Mouse (Mus musculus): ENCODE data around the gene Drap1. TPM values are rescaled to one million over a fixed set of nuclear protein-coding genes. Genes with fewer than 3 reads are reported as not detected.

Gene Drap1
- polyA plus RNA-seq, 1 experiment from 2014 or later: 108 TPM

DNA sequence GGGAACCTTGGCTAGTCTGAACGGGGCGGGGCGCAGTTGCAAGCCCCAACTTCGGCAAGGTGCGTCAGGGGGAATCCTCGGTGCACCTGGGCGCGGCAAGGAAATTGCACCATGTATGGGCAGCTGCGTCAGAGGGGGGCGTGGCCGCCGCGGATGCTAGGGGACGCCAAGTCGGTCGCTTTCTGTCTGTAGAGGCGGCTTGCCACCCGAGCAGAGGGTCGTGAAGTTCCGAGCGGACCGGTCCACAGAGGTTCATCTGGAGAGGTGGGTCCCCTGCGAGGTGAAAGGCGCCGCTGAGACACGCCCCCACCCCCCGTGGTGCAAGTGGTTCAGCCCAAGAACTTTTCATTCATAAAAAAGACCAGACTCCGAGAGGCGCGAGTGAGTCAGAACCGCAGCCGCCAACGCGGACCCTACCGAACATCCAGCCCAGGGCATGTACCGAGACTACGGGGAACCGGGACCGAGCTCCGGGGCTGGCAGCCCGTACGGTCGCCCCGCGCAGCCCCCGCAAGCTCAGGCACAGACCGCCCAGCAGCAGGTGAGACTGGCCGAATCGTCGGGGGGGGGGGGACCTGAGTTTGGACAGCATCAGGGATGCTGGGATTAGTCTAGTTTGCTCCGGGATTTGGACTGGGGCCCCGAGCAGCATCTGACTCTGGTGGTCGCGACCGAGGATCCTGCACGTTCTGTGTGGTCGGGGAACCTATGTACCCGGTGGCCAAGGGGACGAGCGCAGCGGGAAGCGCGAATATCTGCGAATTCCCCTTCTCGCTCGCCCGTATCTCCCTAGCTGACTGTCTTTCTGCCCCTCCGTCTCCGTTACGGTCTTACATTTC lies 23.0 kb upstream of the Drap1 start, which contains the start of gene Fosl1:
Gene Fosl1 (plus strand): TSS at position 33 of the 839 bp plus-strand sequence.
- peak within 1 kb of the TSS; percentile 90 for H3K4me2 ChIP-seq
- no peaks in the 10 kb centered on the region for H3K9me3 ChIP-seq (replicated peaks)
- 1% methylated on average over 70 of the region's 70 CpGs for WGBS (ENCODE audit: insufficient replicate concordance)
- H3K27me3 ChIP-seq (replicated peaks): peaks cover 83% of the 10 kb centered on the region
- no peaks in the 10 kb centered on the region for H3K36me3 ChIP-seq
- H3K27ac ChIP-seq: no peak within 1 kb of the TSS
- H3K4me1 ChIP-seq: peaks cover 23% of the 10 kb centered on the region
- H3K4me3 ChIP-seq: peak within 1 kb of the TSS; percentile 59
- ATAC-seq: peak; percentile 53; the same call in 1 of the 2 replicates
- peak within 1 kb of the TSS; percentile 56 for H3K9ac ChIP-seq

DNA sequence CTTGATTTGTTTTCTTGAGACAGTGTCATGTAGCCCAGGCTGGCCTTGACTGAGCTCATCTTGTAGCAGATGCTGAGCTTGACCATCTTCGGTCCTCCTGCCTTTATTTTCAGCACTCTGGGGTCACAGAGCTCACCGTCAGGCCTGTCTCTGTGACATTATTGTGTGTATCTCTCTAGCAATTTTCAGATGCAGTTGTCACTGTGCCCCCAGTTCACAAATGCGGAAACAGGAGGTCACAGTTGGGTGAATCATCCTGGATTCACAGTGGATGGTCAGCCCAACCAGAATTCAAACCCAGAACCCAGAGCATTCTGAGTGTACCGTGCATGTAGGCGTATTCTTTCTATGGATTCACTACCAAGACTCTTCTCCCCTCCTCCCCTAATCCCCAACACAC lies 21.0 kb upstream of the Drap1 start:
- Histone ChIP-seq H3K9ac (no peak overlapping the region), H3K4me3 (no peak overlapping the region), H3K27ac (no peak overlapping the region), H3K4me2 (no peak overlapping the region), H3K27me3 (replicated peaks) (peaks cover 78% of the 10 kb centered on the region), H3K36me3 (no peaks in the 10 kb centered on the region), H3K9me3 (replicated peaks) (no peaks in the 10 kb centered on the region), H3K4me1 (peaks cover 23% of the 10 kb centered on the region)
- WGBS (ENCODE audit: insufficient replicate concordance): 75% methylated on average over 5 of the region's 5 CpGs
- no peak for ATAC-seq

DNA sequence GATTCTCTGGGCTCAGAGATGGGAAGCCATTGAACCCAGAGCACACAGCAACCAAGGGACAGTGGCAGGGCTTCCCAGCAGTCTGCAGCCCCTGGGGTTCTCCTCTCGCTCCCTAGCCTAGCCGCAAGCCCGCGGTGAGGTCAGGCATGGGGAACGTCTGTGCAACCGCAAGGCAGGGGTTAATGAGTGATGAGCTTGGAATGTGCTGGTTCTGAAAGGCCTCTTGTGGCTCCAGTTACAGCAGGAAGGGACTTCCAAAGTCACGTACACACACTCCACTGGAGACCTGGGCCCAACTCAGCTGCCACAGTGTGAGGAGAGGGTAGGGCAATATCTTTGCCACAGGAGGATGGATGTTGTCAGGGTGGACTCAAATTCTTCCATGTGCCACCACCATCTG lies 20.2 kb upstream of the Drap1 start:
- Histone ChIP-seq H3K9ac (no peak overlapping the region), H3K4me2 (no peak overlapping the region), H3K27ac (no peak overlapping the region), H3K36me3 (no peaks in the 10 kb centered on the region), H3K4me1 (peaks cover 23% of the 10 kb centered on the region), H3K9me3 (replicated peaks) (peaks cover 7% of the 10 kb centered on the region; the same call in 1 of the 2 replicates), H3K27me3 (replicated peaks) (peaks cover 70% of the 10 kb centered on the region), H3K4me3 (no peak overlapping the region)
- ATAC-seq: no peak
- 38% methylated on average over 7 of the region's 7 CpGs for WGBS (ENCODE audit: insufficient replicate concordance)

DNA sequence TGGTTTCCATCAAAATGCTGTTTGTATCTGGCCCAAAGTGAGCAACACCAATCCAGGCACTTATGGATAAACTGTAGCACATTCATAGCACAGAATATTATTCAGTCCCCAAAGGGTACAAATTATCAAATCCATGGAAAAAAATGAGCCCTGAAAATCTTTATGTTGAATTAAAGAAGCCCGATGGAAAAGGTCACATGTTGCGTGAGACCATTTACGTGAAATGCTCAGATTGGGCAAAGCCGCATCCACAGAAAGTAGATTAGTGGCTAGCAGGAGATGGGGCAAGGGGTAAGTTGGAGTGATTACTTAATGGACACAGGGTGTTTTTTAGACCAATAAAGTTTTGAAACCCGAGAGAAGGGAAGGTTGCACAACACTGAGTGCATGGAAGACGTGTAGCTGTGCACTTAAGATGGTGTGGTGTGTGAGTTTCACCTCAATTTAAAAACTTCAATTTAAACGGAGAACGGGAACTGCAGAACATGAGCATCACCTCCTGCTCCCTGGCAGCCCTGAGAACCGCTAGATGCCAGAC lies 19.7 kb upstream of the Drap1 start:
- Histone ChIP-seq H3K36me3 (no peaks in the 10 kb centered on the region), H3K4me2 (no peak overlapping the region), H3K27me3 (replicated peaks) (peaks cover 65% of the 10 kb centered on the region), H3K9ac (no peak overlapping the region), H3K4me1 (peaks cover 23% of the 10 kb centered on the region), H3K4me3 (no peak overlapping the region), H3K9me3 (replicated peaks) (peaks cover 8% of the 10 kb centered on the region; the same call in 1 of the 2 replicates), H3K27ac (no peak overlapping the region)
- 51% methylated on average over 9 of the region's 9 CpGs for WGBS (ENCODE audit: insufficient replicate concordance)
- no peak for ATAC-seq

DNA sequence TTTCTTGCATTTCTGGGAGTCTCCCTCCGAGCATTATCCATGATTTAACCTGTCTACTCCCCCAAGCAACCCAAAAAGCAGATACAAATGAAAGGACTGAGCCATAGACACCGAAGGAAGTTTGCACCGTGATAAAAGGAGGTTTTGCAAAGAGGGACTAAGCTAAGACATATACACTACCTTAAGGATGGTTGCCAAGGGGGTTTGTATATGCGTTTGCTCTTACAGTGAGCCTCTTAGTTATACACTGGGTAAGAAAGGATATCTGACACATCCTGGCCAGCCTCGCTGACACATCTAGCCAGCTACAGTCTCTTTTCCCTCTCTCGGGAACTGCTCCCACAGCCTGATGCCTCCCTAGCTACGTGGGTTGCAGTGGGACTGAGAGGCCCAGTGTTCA lies 9.2 kb upstream of the Drap1 start:
- 46% methylated on average over 7 of the region's 7 CpGs for WGBS (ENCODE audit: insufficient replicate concordance)
- Histone ChIP-seq H3K4me2 (peak overlapping the region; percentile 72), H3K27me3 (replicated peaks) (peaks cover 16% of the 10 kb centered on the region; the same call in 1 of the 2 replicates), H3K9me3 (replicated peaks) (no peaks in the 10 kb centered on the region), H3K4me1 (peaks cover 20% of the 10 kb centered on the region), H3K27ac (no peak overlapping the region), H3K4me3 (0 out of 2 replicates have a peak overlapping the region, but pooled peaks have one; percentile 40), H3K36me3 (no peaks in the 10 kb centered on the region; the same call in 1 of the 2 replicates), H3K9ac (no peak overlapping the region; the same call in 1 of the 2 replicates)
- ATAC-seq: no peak

DNA sequence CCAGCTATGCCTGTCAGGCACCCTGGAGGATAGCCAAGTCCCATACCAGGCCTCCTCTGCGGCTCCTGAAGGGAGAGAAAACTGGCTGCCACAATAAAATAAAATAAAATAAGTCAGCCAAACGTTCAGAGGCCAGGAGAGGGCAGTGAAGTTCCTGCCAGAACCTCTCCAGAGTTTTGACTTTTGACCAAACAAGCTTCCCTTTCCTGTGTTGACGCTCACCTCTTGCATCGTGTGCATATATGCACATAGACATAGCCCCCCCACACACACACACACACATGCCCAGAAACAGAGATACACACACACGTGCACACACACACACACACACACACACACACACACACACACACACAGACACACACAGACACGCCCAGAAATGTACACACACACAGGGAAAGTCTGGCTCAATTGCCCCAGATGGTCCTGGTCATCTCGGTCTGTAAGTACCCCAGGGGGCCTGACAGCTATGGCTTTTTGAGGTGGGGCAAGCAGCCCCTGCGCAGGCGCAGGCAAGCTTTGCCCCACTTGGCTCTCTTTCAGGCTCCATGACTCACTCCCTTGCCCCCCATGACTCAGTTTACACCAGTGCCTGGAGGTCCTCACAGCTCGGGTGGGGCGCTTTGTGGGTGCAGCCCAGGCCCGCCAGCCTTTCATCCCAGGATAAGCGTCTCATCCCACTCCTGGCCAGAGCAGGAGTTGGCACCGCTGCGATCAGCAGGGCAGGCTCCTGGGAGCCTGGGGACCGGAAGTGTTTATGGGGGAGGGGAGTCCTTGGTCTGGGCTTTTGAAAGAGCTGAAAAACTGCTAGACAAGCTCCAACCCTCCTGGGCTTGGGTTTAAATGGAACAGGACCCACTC lies 8.4 kb upstream of the Drap1 start:
- peak; percentile 43 for ATAC-seq
- H3K27ac ChIP-seq: peak overlapping the region; percentile 68
- peak overlapping the region; percentile 57 for H3K9ac ChIP-seq
- 5% methylated on average over 16 of the region's 16 CpGs for WGBS (ENCODE audit: insufficient replicate concordance)
- peaks cover 20% of the 10 kb centered on the region for H3K4me1 ChIP-seq
- peaks cover 16% of the 10 kb centered on the region; the same call in 1 of the 2 replicates for H3K27me3 ChIP-seq (replicated peaks)
- peak overlapping the region; percentile 72 for H3K4me2 ChIP-seq
- peak overlapping the region; percentile 40 for H3K4me3 ChIP-seq
- H3K9me3 ChIP-seq (replicated peaks): no peaks in the 10 kb centered on the region
- H3K36me3 ChIP-seq: no peaks in the 10 kb centered on the region; the same call in 1 of the 2 replicates

DNA sequence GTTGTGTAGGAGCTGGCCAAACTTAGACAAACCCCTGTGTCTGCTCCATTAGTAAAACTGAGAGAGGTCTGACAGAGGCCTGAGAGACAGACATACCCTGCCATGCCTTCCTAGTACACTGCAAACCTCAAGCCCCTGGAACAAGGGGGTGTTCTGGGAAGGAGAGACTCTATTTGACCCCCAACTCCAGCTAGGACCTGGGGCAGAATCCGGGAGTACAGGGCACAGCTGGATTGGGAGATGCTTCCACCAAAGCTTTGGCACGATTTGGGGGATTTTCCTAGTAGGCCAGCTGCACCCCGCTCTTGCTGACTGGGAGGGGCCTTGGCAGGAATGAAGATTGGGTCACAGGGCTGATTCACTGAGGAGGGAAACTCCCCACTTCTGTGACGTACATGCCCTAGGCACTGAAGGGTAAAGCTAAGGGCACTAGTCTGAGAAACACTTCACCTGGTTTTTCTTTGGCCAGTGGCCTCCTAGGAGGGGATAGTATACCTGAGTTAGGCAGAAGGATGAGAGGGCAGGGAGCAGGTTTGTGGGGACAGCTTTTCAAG lies 7.2 kb upstream of the Drap1 start:
- H3K27ac ChIP-seq: no peak overlapping the region
- peaks cover 16% of the 10 kb centered on the region; the same call in 1 of the 2 replicates for H3K27me3 ChIP-seq (replicated peaks)
- no peaks in the 10 kb centered on the region for H3K9me3 ChIP-seq (replicated peaks)
- no peak for ATAC-seq
- no peak overlapping the region for H3K9ac ChIP-seq
- peaks cover 23% of the 10 kb centered on the region for H3K4me1 ChIP-seq
- peaks cover 4% of the 10 kb centered on the region for H3K36me3 ChIP-seq
- WGBS (ENCODE audit: insufficient replicate concordance): 65% methylated on average over 4 of the region's 4 CpGs
- no peak overlapping the region for H3K4me3 ChIP-seq
- no peak overlapping the region for H3K4me2 ChIP-seq

DNA sequence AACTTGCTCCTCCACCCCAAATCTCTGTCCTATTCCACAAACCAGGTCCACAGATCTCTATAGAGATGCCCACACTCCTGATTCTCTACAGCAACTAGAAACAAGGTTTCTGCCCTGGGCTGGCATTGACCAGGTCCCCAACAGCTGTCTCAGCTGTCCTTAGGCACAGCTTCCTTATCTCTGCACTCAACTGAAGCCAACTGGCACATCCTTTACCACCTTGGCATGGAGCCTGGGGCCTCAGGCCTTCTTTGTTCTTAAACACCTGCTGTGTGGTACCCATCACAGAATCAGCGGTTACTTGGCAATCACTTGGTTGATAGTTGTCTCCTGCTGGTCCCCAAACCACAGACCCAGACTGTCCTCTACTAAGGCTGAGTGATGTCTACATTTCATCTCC lies 5.6 kb upstream of the Drap1 start:
- no peak overlapping the region for H3K4me2 ChIP-seq
- ATAC-seq: no peak
- 71% methylated on average over 1 of the region's 1 CpGs for WGBS (ENCODE audit: insufficient replicate concordance)

DNA sequence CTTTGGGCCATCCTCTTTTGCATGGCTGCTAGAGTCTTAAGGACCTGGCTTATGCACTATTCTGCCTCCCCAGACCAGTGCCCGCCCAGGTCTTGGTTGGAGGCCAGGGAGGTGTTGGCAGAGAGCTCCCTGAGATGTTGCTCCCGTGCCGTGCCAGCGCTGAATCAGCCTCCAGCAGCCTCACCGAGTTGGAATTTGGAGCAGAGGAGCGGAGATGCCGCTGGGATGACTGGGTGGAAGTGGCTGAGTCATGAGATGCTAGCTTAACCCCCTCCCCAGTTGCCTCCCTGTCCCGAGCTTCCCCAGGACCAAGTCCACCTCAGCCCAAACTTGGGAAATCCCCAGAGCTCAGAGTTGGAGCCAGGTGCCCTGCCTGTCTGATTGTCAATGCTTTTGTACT lies 5.0 kb upstream of the Drap1 start:
- WGBS (ENCODE audit: insufficient replicate concordance): 61% methylated on average over 8 of the region's 8 CpGs
- peaks cover 14% of the 10 kb centered on the region for H3K36me3 ChIP-seq
- no peaks in the 10 kb centered on the region for H3K9me3 ChIP-seq (replicated peaks)
- no peak overlapping the region for H3K9ac ChIP-seq
- H3K27ac ChIP-seq: no peak overlapping the region
- peaks cover 8% of the 10 kb centered on the region; the same call in 1 of the 2 replicates for H3K27me3 ChIP-seq (replicated peaks)
- ATAC-seq: no peak
- H3K4me1 ChIP-seq: peaks cover 38% of the 10 kb centered on the region
- no peak overlapping the region for H3K4me2 ChIP-seq
- H3K4me3 ChIP-seq: no peak overlapping the region

More for the DNA sequence above, 5.6 kb upstream of the Drap1 start:
- Histone ChIP-seq H3K27ac (no peak overlapping the region), H3K27me3 (replicated peaks) (peaks cover 13% of the 10 kb centered on the region; the same call in 1 of the 2 replicates), H3K4me1 (peaks cover 38% of the 10 kb centered on the region), H3K9me3 (replicated peaks) (no peaks in the 10 kb centered on the region), H3K4me3 (no peak overlapping the region), H3K9ac (no peak overlapping the region), H3K36me3 (peaks cover 14% of the 10 kb centered on the region)

DNA sequence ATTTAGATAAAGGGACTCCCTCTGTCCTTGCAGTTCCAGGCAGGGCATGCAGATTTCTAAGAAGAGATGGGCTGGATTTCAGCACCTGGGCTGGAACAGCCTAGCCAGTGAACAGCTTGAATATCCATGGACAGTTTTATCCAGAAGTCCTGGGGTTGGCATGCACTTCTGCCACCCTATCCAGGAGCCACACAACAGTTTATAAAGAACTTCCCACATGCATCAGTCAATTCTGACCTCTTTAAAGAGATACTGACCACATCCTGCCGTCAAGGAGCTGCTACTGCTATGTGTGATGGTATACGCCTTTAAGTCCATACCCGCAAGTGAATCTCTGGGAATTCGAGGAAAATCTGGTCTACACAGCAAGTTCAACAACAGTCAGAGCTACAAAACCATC lies 4.4 kb upstream of the Drap1 start:
- H3K4me2 ChIP-seq: no peak overlapping the region
- WGBS (ENCODE audit: insufficient replicate concordance): 63% methylated on average over 4 of the region's 4 CpGs

DNA sequence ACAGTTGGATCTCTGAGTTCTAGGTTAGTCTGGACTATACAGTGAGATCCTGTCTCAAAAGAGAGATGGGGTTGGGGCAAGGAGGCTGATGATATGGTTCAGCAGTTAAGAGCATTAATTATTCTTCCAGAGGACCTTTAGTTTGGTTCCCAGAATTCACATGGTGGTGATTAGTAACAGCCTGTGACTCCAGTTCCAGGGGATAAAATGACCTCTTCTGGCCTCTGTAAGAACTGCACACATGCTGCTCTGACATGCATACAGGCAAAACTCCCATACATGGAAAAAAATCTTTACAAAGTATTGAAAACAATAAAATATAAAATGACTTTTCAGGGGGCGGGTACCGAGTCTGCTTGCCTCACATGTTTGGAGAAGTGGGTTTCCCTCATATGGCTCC lies 3.3 kb upstream of the Drap1 start:
- no peak overlapping the region for H3K4me3 ChIP-seq
- no peak overlapping the region for H3K4me2 ChIP-seq
- no peaks in the 10 kb centered on the region for H3K9me3 ChIP-seq (replicated peaks)
- H3K36me3 ChIP-seq: peaks cover 16% of the 10 kb centered on the region
- H3K27ac ChIP-seq: no peak overlapping the region
- H3K4me1 ChIP-seq: peaks cover 37% of the 10 kb centered on the region
- H3K27me3 ChIP-seq (replicated peaks): no peaks in the 10 kb centered on the region
- ATAC-seq: no peak
- no peak overlapping the region for H3K9ac ChIP-seq
- 83% methylated on average over 2 of the region's 2 CpGs for WGBS (ENCODE audit: insufficient replicate concordance)

More for the DNA sequence above, 4.4 kb upstream of the Drap1 start:
- H3K36me3 ChIP-seq: peaks cover 14% of the 10 kb centered on the region
- no peaks in the 10 kb centered on the region for H3K9me3 ChIP-seq (replicated peaks)
- no peak overlapping the region for H3K27ac ChIP-seq
- no peak overlapping the region for H3K4me3 ChIP-seq
- no peak overlapping the region for H3K9ac ChIP-seq
- H3K4me1 ChIP-seq: peaks cover 37% of the 10 kb centered on the region
- ATAC-seq: no peak
- H3K27me3 ChIP-seq (replicated peaks): 0 out of 2 replicates have a peak, but pooled peaks cover 3% of the 10 kb centered on the region

Data from liver, embryonic 12.5 days (tissue).